Mouse (Mus musculus) cortical plate, adult 2 months (tissue): ENCODE results near the gene Anapc4.

ENCODE experiments used
- CTCF ChIP-seq: fragments of 200-500 bp; IDR thresholded peaks from 2 replicates; pipeline ENCODE4 v1.5.1; 2011; ENCODE audit warnings: mild to moderate bottlenecking, control low read depth, low read length; ENCODE audit not compliant: insufficient read depth; ENCODE audit errors: extremely low read depth
- POLR2A ChIP-seq: fragments of 200-500 bp; IDR thresholded peaks from 2 replicates; pipeline ENCODE4 v1.6.1; 2011; ENCODE audit warnings: mild to moderate bottlenecking, low read length, control low read depth; ENCODE audit not compliant: insufficient read depth; ENCODE audit errors: extremely low read depth

DNA sequence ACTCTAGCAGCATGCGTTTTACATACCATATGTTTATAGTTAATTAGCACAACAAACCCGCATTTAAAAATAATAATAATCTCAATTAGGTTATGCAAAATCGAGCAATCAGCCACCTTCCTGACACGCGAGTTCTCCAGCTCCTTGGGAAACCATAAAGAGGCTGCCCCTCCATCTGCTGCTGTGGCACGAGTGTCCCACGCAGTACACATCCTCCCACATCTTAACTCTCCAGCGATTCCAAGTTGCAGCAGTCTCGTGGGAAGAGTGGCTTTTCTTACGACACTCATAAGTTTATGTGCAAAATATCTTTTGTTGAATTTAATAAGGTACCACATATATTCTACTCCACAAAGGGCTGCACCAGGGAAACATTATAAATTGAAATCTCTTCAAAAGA is 21.4 kb upstream of the Anapc4 start:
- TF ChIP-seq POLR2A (no peak), CTCF (no peak)
